Mouse (Mus musculus) heart, postnatal 14 days (tissue): ENCODE measurements around the gene Tmem256. TPM values are rescaled to one million over a fixed set of nuclear protein-coding genes. Genes with fewer than 3 reads are reported as not detected.
A peak's percentile ranks its signal among the peaks of the same experiment; 100 is the strongest.
"Not testable (repeated sequence)": the region's sequence is repeated elsewhere in the genome, so short reads cannot be mapped to it uniquely, and the experiment has no call there.

ENCODE experiments used
- DNase-seq, 2 experiments: peaks; one replicate each; pipeline ENCODE4 v3.0.0; 2021 to 2022
- intact Hi-C: fragments of 180-260 bp; cut with DNase I; formaldehyde crosslinking; loops from one replicate; pipeline ENCODE4 v1.15.1; 2025
- total RNA-seq, 2 experiments: library from RNA; stranded (reverse); gene quantifications; 2 replicates each; pipeline ENCODE4 v1.2.3; 2021

Tmem256 gene
- total RNA-seq, 2 experiments from 2014 or later: 134 to 138 TPM

GRCm38 (mm10) chr11:69848021-69848420, 9.7 kb downstream of the Tmem256 start:
- intact Hi-C loops: no loop called here
- no peak for DNase-seq

- intact Hi-C loops: no loop called here
- DNase-seq: no peak
Observed at GRCm38 (mm10) chr11:69849128-69849527, 10.8 kb downstream of the Tmem256 start.

GRCm38 (mm10) chr11:69849884-69850283, 11.6 kb downstream of the Tmem256 start:
- intact Hi-C loops: no loop called here
- DNase-seq: no peak

- no peak for DNase-seq
- intact Hi-C loops: no loop called here
Observed at GRCm38 (mm10) chr11:69850754-69851153, 12.4 kb downstream of the Tmem256 start.

GRCm38 (mm10) chr11:69853994-69854393, 15.7 kb downstream of the Tmem256 start:
- no peak for DNase-seq
- intact Hi-C loops: no loop called here

- intact Hi-C loops: no loop called here
- no peak for DNase-seq
Observed at GRCm38 (mm10) chr11:69854680-69855079, 16.4 kb downstream of the Tmem256 start.

GRCm38 (mm10) chr11:69855347-69855746, 17.0 kb downstream of the Tmem256 start:
- intact Hi-C loops: no loop called here

GRCm38 (mm10) chr11:69858113-69858998, 20.0 kb downstream of the Tmem256 start, which contains the start of gene Tnk1:
Gene Tnk1, minus strand, starts transcription at chr11:69858730.
- intact Hi-C loops: no loop called here
- DNase-seq: no peak

More at GRCm38 (mm10) chr11:69855347-69855746, 17.0 kb downstream of the Tmem256 start:
- DNase-seq: peak; percentile 52 to 58

- DNase-seq, intact Hi-C loops: not testable (repeated sequence)
Observed at GRCm38 (mm10) chr11:69863729-69864128, 25.4 kb downstream of the Tmem256 start.

GRCm38 (mm10) chr11:69864138-69864860, 26.0 kb downstream of the Tmem256 start:
- no peak for DNase-seq
- intact Hi-C loops: no loop called here

- no peak for DNase-seq
- intact Hi-C loops: no loop called here
Observed at GRCm38 (mm10) chr11:69865561-69865960, 27.2 kb downstream of the Tmem256 start.

GRCm38 (mm10) chr11:69867335-69867734, 29.0 kb downstream of the Tmem256 start:
- no peak for DNase-seq
- intact Hi-C loops: no loop called here

- no peak for DNase-seq
- intact Hi-C loops: no loop called here
Observed at GRCm38 (mm10) chr11:69870289-69871069, 32.2 kb downstream of the Tmem256 start.

GRCm38 (mm10) chr11:69871822-69872221, 33.5 kb downstream of the Tmem256 start:
- intact Hi-C loops: no loop called here
- DNase-seq: no peak

GRCm38 (mm10) chr11:69872451-69872850, 34.1 kb downstream of the Tmem256 start:
- intact Hi-C loops: no loop called here
- no peak for DNase-seq

GRCm38 (mm10) chr11:69876186-69876585, 37.9 kb downstream of the Tmem256 start:
- intact Hi-C loops: loop anchor here (2.0 to 5.0 kb wide), 5 partner anchors 39 to 194 kb away; partner anchors contain the start of genes Nlgn2, Senp3 and Tmem256
- DNase-seq: peak; percentile 59 to 62

- intact Hi-C loops: loop anchor here (2.0 to 5.0 kb wide), 5 partner anchors 40 to 195 kb away; partner anchors contain the start of genes Nlgn2, Senp3 and Tmem256
- DNase-seq: peak; percentile 89 to 93
Observed at GRCm38 (mm10) chr11:69876867-69877266, 38.6 kb downstream of the Tmem256 start.

GRCm38 (mm10) chr11:69877878-69878277, 39.6 kb downstream of the Tmem256 start, which contains the start of gene Tmem95:
Gene Tmem95, minus strand, starts transcription at chr11:69878018.
- intact Hi-C loops: loop anchor here (2.0 to 5.0 kb wide), 5 partner anchors 41 to 196 kb away; partner anchors contain the start of genes Nlgn2, Senp3 and Tmem256
- no peak for DNase-seq

- intact Hi-C loops: loop anchor here (5.0 kb wide), 3 partner anchors 41 to 196 kb away; partner anchors contain the start of genes Nlgn2, Senp3 and Tmem256
Observed at GRCm38 (mm10) chr11:69878399-69878798, 40.1 kb downstream of the Tmem256 start.

GRCm38 (mm10) chr11:69878952-69879351, 40.6 kb downstream of the Tmem256 start:
- intact Hi-C loops: loop anchor here (5.0 kb wide), 3 partner anchors 42 to 197 kb away; partner anchors contain the start of genes Nlgn2, Senp3 and Tmem256
- DNase-seq: no peak

More at GRCm38 (mm10) chr11:69878399-69878798, 40.1 kb downstream of the Tmem256 start:
- DNase-seq: no peak
